Mouse (Mus musculus) stomach, embryonic 15.5 days (tissue): Measurements from ENCODE around the gene Mpnd. TPM values are rescaled to one million over a fixed set of nuclear protein-coding genes. Genes with fewer than 3 reads are reported as not detected.
A peak's percentile ranks its signal among the peaks of the same experiment; 100 is the strongest.

Experiments
- ATAC-seq: fragments of 200-750 bp; cut with Nextera tagmentation; 2 replicates; pipeline ENCODE4 v1.8.0; 2017; ENCODE audit warnings: low read depth, moderate number of reproducible peaks, moderate TSS enrichment; ENCODE audit not compliant: insufficient read depth, low FRiP score
- H3K27ac ChIP-seq: fragments of 300-500 bp; sonication (generic); 2 replicates; pipeline ENCODE4 v1.5.1; 2015; ENCODE audit warnings: mild to moderate bottlenecking, inconsistent platforms
- H3K27me3 ChIP-seq: fragments of 300-500 bp; sonication (generic); replicated peaks from 2 replicates; pipeline ENCODE4 v1.6.1; 2015; ENCODE audit warnings: inconsistent platforms
- H3K36me3 ChIP-seq: fragments of 300-500 bp; sonication (generic); 2 replicates; pipeline ENCODE4 v1.6.1; 2015; ENCODE audit warnings: inconsistent platforms
- H3K4me1 ChIP-seq: fragments of 300-500 bp; sonication (generic); 2 replicates; pipeline ENCODE4 v1.6.1; 2015; ENCODE audit warnings: inconsistent platforms
- H3K4me2 ChIP-seq: fragments of 300-500 bp; sonication (generic); 2 replicates; pipeline ENCODE4 v1.6.1; 2015; ENCODE audit warnings: mild to moderate bottlenecking, inconsistent platforms
- H3K4me3 ChIP-seq: fragments of 300-500 bp; sonication (generic); replicated peaks from 2 replicates; pipeline ENCODE4 v1.5.1; 2015; ENCODE audit warnings: inconsistent platforms
- H3K9ac ChIP-seq: fragments of 300-500 bp; sonication (generic); 2 replicates; pipeline ENCODE4 v1.6.1; 2015; ENCODE audit warnings: inconsistent platforms
- H3K9me3 ChIP-seq: fragments of 300-500 bp; sonication (generic); 2 replicates; pipeline ENCODE4 v1.6.1; 2016; ENCODE audit warnings: inconsistent platforms
- WGBS: fragments of 180-500 bp; shearing (Covaris S2); methylation state at CpG from one replicate; pipeline ENCODE4 v1.1.7; 2015; 5-methylcytosine and 5-hydroxymethylcytosine counted together
- polyA plus RNA-seq: library from polyadenylated mRNA; unstranded; fragments of >200 nt; fragmentation: Nextera tagmentation; extraction: Ambion mirVana; gene quantifications from 2 replicates; pipeline ENCODE4 v1.2.1, GENCODE M21; 2015

Gene Mpnd
- polyA plus RNA-seq, 1 experiment from 2014 or later: 91.8 TPM

DNA sequence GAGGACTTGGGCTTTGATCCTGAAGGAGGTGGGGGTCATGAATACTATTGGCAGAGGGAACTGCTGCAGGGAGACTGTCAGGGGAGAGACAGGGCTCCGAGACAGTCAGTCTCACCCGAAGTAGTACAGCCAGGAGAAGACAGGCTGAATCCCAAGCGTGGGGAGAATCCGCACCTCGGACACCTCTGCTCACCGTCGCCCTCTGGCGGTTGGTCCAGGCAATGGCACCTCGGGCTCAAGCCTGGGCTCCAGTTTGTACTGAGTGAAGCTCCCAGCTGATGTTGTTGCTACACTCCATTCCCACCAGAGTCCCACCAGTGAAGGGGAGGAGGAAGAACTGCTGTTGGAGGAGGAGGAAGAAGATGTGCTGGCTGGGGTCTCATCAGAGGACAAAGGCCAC is 5.2 kb downstream of the Mpnd start:
- Histone ChIP-seq H3K36me3 (peaks cover 24% of the 10 kb centered on the region), H3K4me1 (peaks cover 22% of the 10 kb centered on the region), H3K4me2 (peak overlapping the region; percentile 100), H3K9ac (no peak overlapping the region), H3K4me3 (peak overlapping the region; percentile 98), H3K27me3 (no peaks in the 10 kb centered on the region), H3K9me3 (no peaks in the 10 kb centered on the region), H3K27ac (no peak overlapping the region)
- ATAC-seq: no peak
- 9% methylated on average over 9 of the region's 9 CpGs for WGBS

DNA sequence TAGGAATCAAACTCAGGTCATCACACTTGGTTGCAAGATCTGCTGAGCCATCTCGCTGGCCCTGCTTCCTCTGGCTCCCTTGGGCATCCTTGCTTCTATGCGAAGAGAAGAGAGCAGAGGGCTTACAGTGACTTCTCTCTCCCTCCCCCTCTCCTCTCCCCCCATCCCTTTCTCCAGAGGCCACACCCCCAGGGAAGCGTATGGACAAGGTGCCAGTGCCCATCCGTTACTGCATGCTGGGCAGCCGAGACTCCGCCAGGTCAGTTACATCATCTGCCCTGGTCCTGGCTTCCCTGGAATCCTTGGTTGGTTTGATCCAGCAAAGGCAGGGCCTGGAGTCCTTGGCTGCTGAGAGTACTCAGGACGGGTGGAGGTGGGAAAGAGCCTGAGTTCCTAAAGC is 5.9 kb downstream of the Mpnd start:
- peaks cover 32% of the 10 kb centered on the region for H3K36me3 ChIP-seq
- WGBS: 85% methylated on average over 7 of the region's 7 CpGs
- ATAC-seq: no peak

DNA sequence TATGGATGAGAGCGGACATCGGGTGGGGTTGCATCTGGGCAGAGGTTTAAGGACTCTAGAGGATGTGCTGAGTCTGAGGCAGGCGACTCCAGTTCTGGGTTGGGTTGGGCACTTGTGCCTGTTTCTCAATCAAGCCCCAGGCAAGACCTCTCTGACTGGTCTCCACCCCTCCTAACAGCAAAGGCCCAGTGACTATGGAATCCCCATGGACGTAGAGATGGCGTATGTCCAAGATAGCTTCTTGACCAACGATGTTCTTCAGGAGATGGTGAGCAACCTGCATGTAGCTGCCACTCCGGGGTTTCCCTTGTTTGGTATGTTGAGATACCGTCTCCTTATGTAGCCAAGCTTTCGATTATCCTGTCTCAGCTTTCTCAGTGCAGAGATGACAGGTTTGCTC is 9.8 kb downstream of the Mpnd start:
- WGBS: 92% methylated on average over 9 of the region's 9 CpGs
- no peak overlapping the region for H3K4me3 ChIP-seq
- no peak overlapping the region for H3K27ac ChIP-seq
- ATAC-seq: no peak
- no peak overlapping the region for H3K9ac ChIP-seq
- H3K4me2 ChIP-seq: no peak overlapping the region
- H3K27me3 ChIP-seq: no peaks in the 10 kb centered on the region
- H3K4me1 ChIP-seq: peaks cover 4% of the 10 kb centered on the region
- peaks cover 61% of the 10 kb centered on the region for H3K36me3 ChIP-seq
- no peaks in the 10 kb centered on the region for H3K9me3 ChIP-seq

More for the DNA sequence above, 5.9 kb downstream of the Mpnd start:
- peaks cover 22% of the 10 kb centered on the region for H3K4me1 ChIP-seq
- no peak overlapping the region for H3K4me3 ChIP-seq
- H3K27ac ChIP-seq: no peak overlapping the region
- H3K9me3 ChIP-seq: no peaks in the 10 kb centered on the region
- no peak overlapping the region for H3K9ac ChIP-seq
- no peaks in the 10 kb centered on the region for H3K27me3 ChIP-seq
- H3K4me2 ChIP-seq: no peak overlapping the region

DNA sequence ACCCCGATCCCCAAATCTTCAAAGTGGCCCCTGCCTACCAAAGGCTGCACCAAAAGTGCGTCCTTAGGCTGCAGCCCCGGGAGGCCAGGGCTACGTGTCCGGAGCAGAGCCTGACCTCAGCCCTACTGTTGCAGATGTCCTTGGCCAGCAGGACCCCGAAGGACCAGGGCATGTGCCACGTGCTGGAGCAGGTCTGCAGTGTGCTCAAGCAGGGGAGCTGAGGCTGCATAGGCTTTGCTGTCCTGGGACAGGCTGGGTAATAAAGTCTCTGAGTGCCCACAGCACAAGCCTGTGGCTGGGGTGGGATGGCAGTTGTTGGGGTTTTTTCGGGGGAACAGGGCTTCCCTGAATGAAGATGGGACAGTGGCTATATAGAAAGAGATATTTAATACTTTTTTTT is 10.9 kb downstream of the Mpnd start:
- H3K27me3 ChIP-seq: no peaks in the 10 kb centered on the region
- peaks cover 59% of the 10 kb centered on the region for H3K36me3 ChIP-seq
- ATAC-seq: no peak
- H3K4me1 ChIP-seq: no peaks in the 10 kb centered on the region
- H3K27ac ChIP-seq: no peak overlapping the region
- H3K9me3 ChIP-seq: no peaks in the 10 kb centered on the region
- no peak overlapping the region for H3K4me3 ChIP-seq
- H3K4me2 ChIP-seq: no peak overlapping the region
- WGBS: 88% methylated on average over 8 of the region's 8 CpGs
- no peak overlapping the region for H3K9ac ChIP-seq

DNA sequence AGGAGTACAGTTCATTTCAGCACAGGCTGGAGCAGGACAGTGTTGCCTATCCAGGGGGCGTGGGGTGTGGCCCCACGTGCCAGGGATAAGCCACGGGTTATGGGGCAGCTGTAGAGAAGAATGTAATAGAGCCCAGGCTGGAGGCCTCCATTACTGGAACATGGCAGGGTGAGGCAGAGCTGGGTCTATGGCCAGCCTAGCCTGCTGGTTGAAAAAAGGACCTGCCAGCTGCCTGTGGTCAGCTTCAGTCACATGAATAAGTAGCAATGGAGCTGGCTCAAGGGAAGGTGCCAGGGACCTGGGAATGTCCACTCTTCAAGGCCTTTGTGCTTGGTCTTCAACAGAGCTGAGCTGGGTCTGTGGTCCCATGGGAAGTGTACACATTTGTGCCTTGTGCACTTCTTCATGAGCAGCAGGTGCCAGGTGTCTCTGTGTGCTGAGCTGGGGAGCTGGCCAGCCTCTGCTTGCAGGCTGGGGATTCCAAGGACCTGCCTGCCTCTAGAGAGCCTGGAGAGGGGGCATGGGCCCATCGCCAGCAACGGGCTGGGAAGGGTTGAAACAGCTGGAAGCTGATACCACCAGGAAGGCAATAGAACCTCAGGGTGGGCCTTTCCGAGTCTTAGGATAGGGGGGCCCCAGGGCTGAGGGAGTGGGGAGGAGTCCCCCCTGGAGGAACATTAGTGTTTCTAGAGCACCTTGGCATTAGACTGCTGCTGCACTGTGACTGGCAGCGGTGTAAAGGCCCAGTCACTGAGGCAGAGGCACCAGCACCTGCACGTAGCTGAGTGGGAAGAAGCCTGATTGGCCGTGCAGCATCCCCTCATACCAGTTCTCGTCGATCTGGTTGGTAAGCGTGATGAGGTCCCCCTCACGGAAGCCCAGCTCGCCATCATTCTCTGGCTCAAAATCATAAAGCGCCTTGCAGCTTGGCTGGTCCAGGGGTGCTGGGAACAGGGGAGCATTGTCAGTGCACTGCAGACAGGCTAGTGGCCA is 11.6 kb downstream of the Mpnd start:
- ATAC-seq: no peak
- Histone ChIP-seq H3K4me1 (no peaks in the 10 kb centered on the region), H3K27ac (no peak overlapping the region), H3K9me3 (no peaks in the 10 kb centered on the region), H3K4me3 (no peak overlapping the region), H3K27me3 (no peaks in the 10 kb centered on the region), H3K9ac (no peak overlapping the region), H3K36me3 (peaks cover 52% of the 10 kb centered on the region), H3K4me2 (no peak overlapping the region)
- WGBS: 81% methylated on average over 15 of the region's 15 CpGs

DNA sequence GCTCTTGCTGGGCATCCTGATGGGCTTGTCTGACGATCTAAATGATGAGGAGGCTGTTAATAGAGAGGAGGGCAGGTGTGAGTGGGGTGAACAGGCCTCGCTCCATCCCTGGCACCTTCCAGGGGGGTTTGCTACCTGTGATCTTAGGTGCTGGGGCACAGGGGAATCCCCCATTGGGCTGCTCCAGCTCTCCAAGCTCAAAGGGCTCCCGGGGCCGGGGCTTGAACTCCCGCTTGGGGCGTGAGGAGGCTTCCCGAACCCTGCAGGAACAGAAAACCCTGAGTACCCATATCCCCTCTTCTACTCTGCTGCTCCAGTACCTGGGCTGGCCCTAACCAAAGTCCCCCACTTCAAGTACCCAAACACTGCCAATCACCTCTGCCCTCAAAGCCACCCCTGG is 12.3 kb downstream of the Mpnd start:
- Histone ChIP-seq H3K9me3 (no peaks in the 10 kb centered on the region), H3K27ac (no peak overlapping the region), H3K9ac (no peak overlapping the region), H3K4me2 (no peak overlapping the region), H3K36me3 (peaks cover 47% of the 10 kb centered on the region), H3K4me3 (no peak overlapping the region), H3K4me1 (0 out of 2 replicates have a peak, but pooled peaks cover 6% of the 10 kb centered on the region), H3K27me3 (no peaks in the 10 kb centered on the region)
- 89% methylated on average over 7 of the region's 7 CpGs for WGBS
- no peak for ATAC-seq

DNA sequence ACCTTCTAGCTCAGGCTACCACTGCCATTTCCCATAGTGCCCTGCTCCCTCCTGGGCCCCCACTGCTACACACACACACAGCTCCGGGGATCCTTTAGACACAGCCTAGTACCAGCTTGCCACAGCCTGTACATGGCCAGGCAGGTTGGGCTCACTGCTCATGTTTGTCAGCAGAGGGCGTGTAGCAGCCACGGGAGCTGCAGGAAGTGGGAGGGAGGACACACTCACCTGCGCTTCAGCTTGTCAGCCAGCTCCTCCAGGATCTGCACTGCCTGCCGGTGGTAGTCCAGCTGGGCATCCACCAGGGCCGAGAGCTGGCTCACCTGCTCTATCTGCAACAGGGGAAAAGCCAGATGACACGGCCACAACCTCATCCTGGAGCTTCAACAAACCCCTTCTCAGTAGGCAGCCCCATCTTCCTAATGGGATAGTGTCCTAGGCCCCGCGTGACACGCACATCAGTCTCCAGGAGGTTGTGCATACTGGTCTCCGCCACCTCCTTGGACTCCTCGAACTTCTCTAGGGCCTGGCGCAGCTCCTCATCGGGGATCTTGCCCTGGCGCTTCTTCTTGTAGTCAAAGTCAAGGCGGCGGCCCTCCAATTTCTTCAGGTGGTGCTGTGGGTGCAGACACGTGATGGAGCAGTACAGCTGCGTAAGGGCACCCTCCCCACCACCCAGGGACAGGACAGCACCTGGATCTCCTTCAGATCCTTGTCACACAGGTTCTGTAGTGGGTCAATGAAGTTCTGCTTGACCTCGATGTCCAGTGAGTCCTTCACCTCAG is 13.0 kb downstream of the Mpnd start:
- ATAC-seq: peak; percentile 14; the same call in 1 of the 2 replicates
- peaks cover 47% of the 10 kb centered on the region for H3K36me3 ChIP-seq
- H3K4me2 ChIP-seq: no peak overlapping the region
- H3K4me3 ChIP-seq: no peak overlapping the region
- H3K9ac ChIP-seq: no peak overlapping the region
- H3K27me3 ChIP-seq: no peaks in the 10 kb centered on the region
- H3K9me3 ChIP-seq: no peaks in the 10 kb centered on the region
- 0 out of 2 replicates have a peak, but pooled peaks cover 8% of the 10 kb centered on the region for H3K4me1 ChIP-seq
- no peak overlapping the region for H3K27ac ChIP-seq
- 68% methylated on average over 20 of the region's 20 CpGs for WGBS

DNA sequence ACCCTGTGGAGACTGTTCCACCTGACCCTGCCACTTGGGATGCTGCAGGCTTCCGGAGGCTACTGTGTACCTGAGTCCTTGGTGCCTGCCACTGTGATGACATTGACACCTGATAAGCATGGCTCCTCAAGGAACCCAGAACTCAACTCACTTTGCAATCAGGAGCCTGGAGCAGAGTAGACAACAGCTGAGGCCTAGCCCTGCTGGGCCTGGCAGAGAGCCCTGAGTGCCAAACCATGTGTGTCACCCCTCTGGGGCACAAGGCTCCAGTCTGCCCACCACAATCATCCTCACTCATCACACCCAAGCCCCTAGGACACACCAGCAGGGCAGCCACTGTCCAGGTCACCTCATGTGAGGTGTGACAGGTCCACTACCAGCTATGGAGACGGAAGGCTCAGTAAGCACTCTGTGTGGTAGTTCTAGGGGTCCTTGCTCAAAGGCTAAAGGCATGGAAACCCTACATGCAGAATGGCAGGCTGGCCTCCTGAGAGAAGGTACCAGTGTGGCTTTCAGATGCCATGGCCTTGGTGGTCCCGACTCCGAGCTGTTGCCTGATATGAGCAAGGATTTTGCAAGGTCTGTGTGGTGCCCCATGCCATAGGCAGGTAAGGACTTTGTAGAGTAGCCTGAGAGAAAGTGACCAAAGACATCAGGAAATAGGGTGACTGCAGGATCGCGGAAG is 15.0 kb downstream of the Mpnd start:
- no peak overlapping the region for H3K27ac ChIP-seq
- no peaks in the 10 kb centered on the region for H3K9me3 ChIP-seq
- no peaks in the 10 kb centered on the region for H3K27me3 ChIP-seq
- H3K4me2 ChIP-seq: no peak overlapping the region
- H3K4me1 ChIP-seq: 0 out of 2 replicates have a peak, but pooled peaks cover 8% of the 10 kb centered on the region
- ATAC-seq: no peak
- WGBS: 87% methylated on average over 6 of the region's 6 CpGs
- H3K36me3 ChIP-seq: peaks cover 38% of the 10 kb centered on the region
- H3K4me3 ChIP-seq: no peak overlapping the region
- H3K9ac ChIP-seq: no peak overlapping the region

DNA sequence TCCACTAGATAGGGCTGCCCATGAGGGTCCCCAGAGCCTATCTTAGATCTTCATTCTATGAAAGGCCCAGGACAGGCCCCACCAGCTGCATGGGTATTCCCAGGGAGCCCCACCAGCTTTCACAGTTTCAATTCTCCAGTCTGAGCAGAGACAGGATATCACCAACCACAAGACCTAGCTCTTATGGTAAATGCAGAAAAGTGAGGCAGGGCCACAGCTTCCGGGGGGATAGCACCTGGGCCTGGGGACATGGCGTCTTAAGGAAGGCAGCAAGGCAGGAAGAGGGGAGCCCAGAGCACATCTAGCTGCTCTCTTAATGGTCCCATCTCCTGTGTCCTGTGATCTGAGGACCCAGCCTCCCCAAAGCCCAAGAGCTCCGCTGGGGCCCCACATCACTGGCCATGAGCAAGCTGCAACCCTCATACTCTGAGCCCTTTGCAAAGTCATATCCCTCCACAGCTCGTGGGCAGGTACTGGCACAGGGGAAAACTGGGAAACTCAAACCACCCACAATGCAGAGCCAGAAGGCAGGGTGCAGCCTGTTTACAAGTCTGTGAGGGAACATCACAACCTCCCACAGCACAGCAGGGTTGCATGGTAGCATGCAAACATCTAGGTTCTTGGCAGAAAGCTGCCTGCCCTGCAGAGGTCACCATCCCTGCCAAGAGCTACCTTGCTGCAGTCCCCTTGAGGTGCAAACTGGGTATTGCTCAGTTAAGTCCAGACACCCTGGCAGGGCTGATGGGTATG is 15.8 kb downstream of the Mpnd start:
- no peak overlapping the region for H3K4me2 ChIP-seq
- 77% methylated on average over 4 of the region's 4 CpGs for WGBS

DNA sequence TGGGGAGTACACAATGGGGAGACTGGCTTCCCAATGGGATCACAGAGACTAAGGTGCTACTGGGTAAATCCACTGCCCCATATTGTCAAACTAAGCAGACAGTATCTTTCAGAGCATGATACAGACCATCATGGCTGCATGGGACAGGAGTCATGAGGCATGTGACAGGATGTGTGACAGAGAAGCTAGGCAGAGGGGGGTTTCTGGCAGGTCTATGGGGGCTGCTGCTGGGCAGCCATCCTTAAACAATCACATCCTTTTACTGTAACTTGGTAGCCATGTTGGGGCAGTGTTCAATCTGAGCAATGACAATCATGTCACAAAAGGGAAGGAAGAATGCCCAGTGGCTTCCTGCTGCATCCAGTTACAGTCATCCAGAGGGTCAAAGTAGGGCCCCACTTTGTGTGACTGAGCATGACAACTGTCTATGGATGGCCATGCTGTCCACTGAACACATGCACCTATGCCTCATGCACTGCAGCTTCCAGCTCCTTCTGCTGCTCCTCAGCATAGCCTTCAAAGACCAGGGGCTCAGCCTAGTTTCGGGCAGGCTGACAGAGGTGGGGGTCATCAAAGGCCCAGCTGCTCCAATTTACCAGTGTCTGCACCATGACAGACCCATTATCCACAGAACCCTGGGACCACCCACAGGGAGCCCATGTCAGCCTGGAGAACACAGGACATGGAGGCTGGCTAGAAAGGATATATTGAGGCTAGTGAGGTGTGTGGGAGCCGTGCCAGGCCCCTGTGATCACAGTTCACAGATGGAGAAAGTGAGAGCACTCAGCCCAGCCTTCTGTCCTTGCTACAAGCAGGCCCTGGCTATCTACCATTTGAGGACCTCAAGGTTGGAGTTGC is 16.8 kb downstream of the Mpnd start:
- WGBS: 79% methylated on average over 2 of the region's 2 CpGs
- 0 out of 2 replicates have a peak, but pooled peaks cover 8% of the 10 kb centered on the region for H3K4me1 ChIP-seq
- ATAC-seq: no peak
- no peaks in the 10 kb centered on the region for H3K9me3 ChIP-seq
- no peaks in the 10 kb centered on the region for H3K27me3 ChIP-seq
- no peak overlapping the region for H3K27ac ChIP-seq
- no peak overlapping the region for H3K4me3 ChIP-seq
- H3K4me2 ChIP-seq: no peak overlapping the region
- H3K9ac ChIP-seq: no peak overlapping the region
- H3K36me3 ChIP-seq: peaks cover 23% of the 10 kb centered on the region

More for the DNA sequence above, 15.8 kb downstream of the Mpnd start:
- Histone ChIP-seq H3K4me1 (0 out of 2 replicates have a peak, but pooled peaks cover 8% of the 10 kb centered on the region), H3K27ac (no peak overlapping the region), H3K4me3 (no peak overlapping the region), H3K9ac (no peak overlapping the region), H3K9me3 (no peaks in the 10 kb centered on the region), H3K36me3 (peaks cover 31% of the 10 kb centered on the region), H3K27me3 (no peaks in the 10 kb centered on the region)
- no peak for ATAC-seq
